Mouse (Mus musculus) induced T-regulatory cell, adult 2 months (primary cell): ENCODE data around the gene Enthd1.
A peak's percentile ranks its signal among the peaks of the same experiment; 100 is the strongest.
"Not testable (repeated sequence)": the region's sequence is repeated elsewhere in the genome, so short reads cannot be mapped to it uniquely, and the experiment has no call there.

Experiments used
- DNase-seq: peaks from one replicate; pipeline ENCODE4 v3.0.0-alpha.2; 2012; ENCODE audit warnings: low read depth

Gene Enthd1

GRCm38 (mm10) chr15:80565106-80565665 is at the start of gene Enthd1:
Gene Enthd1 (minus strand): TSS chr15:80565156.
- DNase-seq: peak; percentile 22

GRCm38 (mm10) chr15:80613904-80614303 is 48.9 kb upstream of the Enthd1 start:
- no peak for DNase-seq

- DNase-seq: peak; percentile 71
These were observed 46.5 kb upstream of the Enthd1 start for GRCm38 (mm10) chr15:80611478-80611877.

GRCm38 (mm10) chr15:80610335-80610734 is 45.4 kb upstream of the Enthd1 start:
- DNase-seq: no peak

- peak; percentile 67 for DNase-seq
These were observed 43.0 kb upstream of the Enthd1 start for GRCm38 (mm10) chr15:80607970-80608369.

GRCm38 (mm10) chr15:80604026-80604425 is 39.1 kb upstream of the Enthd1 start:
- no peak for DNase-seq

GRCm38 (mm10) chr15:80602487-80602886 is 37.5 kb upstream of the Enthd1 start:
- peak; percentile 78 for DNase-seq

- no peak for DNase-seq
These were observed 36.5 kb upstream of the Enthd1 start for GRCm38 (mm10) chr15:80601456-80601855.

- DNase-seq: no peak
These were observed 34.9 kb upstream of the Enthd1 start for GRCm38 (mm10) chr15:80599843-80600242.

GRCm38 (mm10) chr15:80599213-80599750 is 34.3 kb upstream of the Enthd1 start:
- peak; percentile 80 for DNase-seq

GRCm38 (mm10) chr15:80598750-80599149 is 33.8 kb upstream of the Enthd1 start:
- DNase-seq: no peak

GRCm38 (mm10) chr15:80593877-80594276 is 28.9 kb upstream of the Enthd1 start:
- peak; percentile 70 for DNase-seq

GRCm38 (mm10) chr15:80592737-80593136 is 27.8 kb upstream of the Enthd1 start:
- peak; percentile 76 for DNase-seq

GRCm38 (mm10) chr15:80590641-80591040 is 25.7 kb upstream of the Enthd1 start:
- peak; percentile 85 for DNase-seq

- DNase-seq: no peak
These were observed 21.3 kb upstream of the Enthd1 start for GRCm38 (mm10) chr15:80586296-80586695.

GRCm38 (mm10) chr15:80582581-80583495 is 17.9 kb upstream of the Enthd1 start:
- DNase-seq: peak; percentile 88

GRCm38 (mm10) chr15:80580585-80580984 is 15.6 kb upstream of the Enthd1 start:
- DNase-seq: not testable (repeated sequence)

- peak; percentile 42 for DNase-seq
These were observed 14.2 kb upstream of the Enthd1 start for GRCm38 (mm10) chr15:80579121-80579520.

GRCm38 (mm10) chr15:80577166-80577960 is 12.4 kb upstream of the Enthd1 start:
- peak; percentile 50 for DNase-seq

GRCm38 (mm10) chr15:80576415-80576994 is 11.5 kb upstream of the Enthd1 start:
- peak; percentile 59 for DNase-seq

- DNase-seq: peak; percentile 52
These were observed 10.9 kb upstream of the Enthd1 start for GRCm38 (mm10) chr15:80575817-80576370.
